Mouse (Mus musculus): ENCODE measurements around the gene Eif2ak3. TPM values are rescaled to one million over a fixed set of nuclear protein-coding genes. Genes with fewer than 3 reads are reported as not detected.
A peak's percentile ranks its signal among the peaks of the same experiment; 100 is the strongest.

Eif2ak3 gene
- polyA plus RNA-seq, 1 experiment from 2014 or later, result 9.6 TPM

DNA sequence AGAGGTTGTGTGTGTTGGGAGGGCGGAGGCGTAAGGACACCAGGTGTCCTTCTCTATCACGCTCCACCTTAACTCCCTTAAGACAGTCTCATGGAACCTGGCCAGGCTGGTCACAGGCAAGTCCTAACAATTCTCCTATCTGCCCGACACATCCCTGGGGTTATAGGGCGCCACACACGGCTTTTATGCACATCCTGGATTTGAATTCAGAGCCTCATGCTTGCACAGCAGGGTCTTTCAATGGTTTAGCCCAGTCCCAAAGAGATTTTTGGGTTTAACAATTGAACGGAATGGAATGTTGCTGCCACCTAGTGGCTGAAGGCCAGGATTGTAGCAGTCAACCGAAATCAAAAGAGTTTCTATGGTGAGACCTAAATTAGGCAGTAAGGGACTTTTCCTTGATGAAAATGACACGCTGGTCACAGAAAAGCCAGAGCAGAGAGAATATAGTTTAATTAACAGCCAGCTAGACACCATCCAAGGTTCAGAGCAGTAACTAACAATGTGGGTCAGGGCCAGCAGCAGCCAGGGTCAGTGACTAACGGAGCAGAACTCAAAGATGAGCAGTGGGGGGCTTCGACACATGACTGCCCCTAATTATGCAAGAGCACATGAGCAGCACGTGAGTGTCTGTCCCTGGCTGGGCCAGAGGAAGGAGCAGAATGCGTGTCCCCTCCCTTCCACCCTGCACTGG is 38.3 kb upstream of the Eif2ak3 start:
- H3K4me1 ChIP-seq (replicated peaks; ENCODE audit: control insufficient read depth, insufficient read depth, low read length), result no peaks in the 10 kb centered on the region
- H3K27ac ChIP-seq (ENCODE audit: low read depth, low read length), result no peak overlapping the region
- TF ChIP-seq CTCF (IDR thresholded peaks at IDR 0.05; ENCODE audit: low read depth), result peak; percentile 87
- peak overlapping the region; percentile 2; the same call in 1 of the 2 replicates for H3K4me3 ChIP-seq (ENCODE audit: low read depth, low read length)
- ATAC-seq, result peak; percentile 68
- 17% methylated on average over 13 of the region's 13 CpGs for WGBS
- H3K27me3 ChIP-seq (replicated peaks; ENCODE audit: control insufficient read depth, insufficient read depth, low read length), result no peaks in the 10 kb centered on the region; the same call in 1 of the 2 replicates
- H3K4me2 ChIP-seq (replicated peaks; ENCODE audit: low read depth), result peak overlapping the region; percentile 51
- no peaks in the 10 kb centered on the region for H3K36me3 ChIP-seq (ENCODE audit: control insufficient read depth, insufficient read depth)
- H3K9me3 ChIP-seq (ENCODE audit: control insufficient read depth), result no peaks in the 10 kb centered on the region
- no peak overlapping the region for H3K9ac ChIP-seq (ENCODE audit: low read depth, low read length)

DNA sequence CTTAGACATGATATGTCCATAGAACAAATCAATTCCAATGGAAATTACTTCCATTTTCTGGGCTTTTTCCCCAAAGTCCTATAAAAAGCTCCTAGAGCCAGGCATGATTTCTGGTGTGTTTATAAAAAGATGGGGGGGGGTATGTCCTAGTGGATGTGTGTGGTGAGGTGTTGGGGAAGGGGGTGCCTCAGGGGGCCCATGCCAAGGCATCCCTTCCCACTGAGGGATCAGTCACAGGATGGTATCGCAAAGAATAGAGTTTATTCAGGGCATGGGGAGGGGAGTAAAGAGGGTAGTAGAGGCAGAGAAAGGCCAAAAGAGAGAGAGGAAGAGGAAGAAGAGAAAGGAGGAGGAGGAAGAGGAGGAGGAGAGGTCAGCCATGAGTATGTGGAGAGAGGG is 37.8 kb upstream of the Eif2ak3 start:
- H3K4me1 ChIP-seq (replicated peaks; ENCODE audit: control insufficient read depth, insufficient read depth, low read length), result no peaks in the 10 kb centered on the region
- H3K9ac ChIP-seq (ENCODE audit: low read depth, low read length), result no peak overlapping the region
- no peaks in the 10 kb centered on the region for H3K36me3 ChIP-seq (ENCODE audit: control insufficient read depth, insufficient read depth)
- no peak overlapping the region for H3K4me3 ChIP-seq (ENCODE audit: low read depth, low read length)
- no peaks in the 10 kb centered on the region for H3K9me3 ChIP-seq (ENCODE audit: control insufficient read depth)
- H3K27ac ChIP-seq (ENCODE audit: low read depth, low read length), result no peak overlapping the region
- TF ChIP-seq CTCF (IDR thresholded peaks at IDR 0.05; ENCODE audit: low read depth), result no peak
- no peaks in the 10 kb centered on the region; the same call in 1 of the 2 replicates for H3K27me3 ChIP-seq (replicated peaks; ENCODE audit: control insufficient read depth, insufficient read depth, low read length)
- WGBS, result 71% methylated on average over 1 of the region's 1 CpGs
- ATAC-seq, result no peak
- no peak overlapping the region for H3K4me2 ChIP-seq (replicated peaks; ENCODE audit: low read depth)

DNA sequence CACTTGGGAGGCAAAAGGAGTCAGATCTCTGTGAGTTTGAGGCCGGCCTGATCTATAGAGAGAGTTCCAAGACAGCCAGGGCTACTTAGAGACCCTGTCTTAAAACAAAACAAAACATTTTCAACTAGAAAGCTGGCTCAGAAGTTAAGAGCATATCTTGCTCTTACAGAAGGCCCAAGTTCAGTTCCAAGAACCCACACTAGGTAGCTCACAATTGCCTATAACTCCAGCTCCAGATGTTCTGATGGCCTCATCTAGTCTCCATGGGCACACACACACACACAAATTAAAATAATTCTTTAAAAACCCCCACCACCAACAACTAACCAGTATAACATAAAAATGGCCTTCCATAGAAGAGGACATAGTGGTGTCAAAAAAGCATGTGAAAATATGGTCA is 33.8 kb upstream of the Eif2ak3 start:
- no peak overlapping the region for H3K27ac ChIP-seq (ENCODE audit: low read depth, low read length)
- H3K4me3 ChIP-seq (ENCODE audit: low read depth, low read length), result no peak overlapping the region
- no peaks in the 10 kb centered on the region for H3K36me3 ChIP-seq (ENCODE audit: control insufficient read depth, insufficient read depth)
- H3K4me2 ChIP-seq (replicated peaks; ENCODE audit: low read depth), result no peak overlapping the region
- no peaks in the 10 kb centered on the region for H3K4me1 ChIP-seq (replicated peaks; ENCODE audit: control insufficient read depth, insufficient read depth, low read length)
- H3K9me3 ChIP-seq (ENCODE audit: control insufficient read depth), result no peaks in the 10 kb centered on the region
- TF ChIP-seq CTCF (IDR thresholded peaks at IDR 0.05; ENCODE audit: low read depth), result no peak
- no peak overlapping the region for H3K9ac ChIP-seq (ENCODE audit: low read depth, low read length)
- 82% methylated on average over 1 of the region's 1 CpGs for WGBS
- no peaks in the 10 kb centered on the region for H3K27me3 ChIP-seq (replicated peaks; ENCODE audit: control insufficient read depth, insufficient read depth, low read length)
- ATAC-seq, result no peak

- ATAC-seq, result no peak
- no peak overlapping the region for H3K27ac ChIP-seq (ENCODE audit: low read depth, low read length)
- no peak overlapping the region for H3K4me3 ChIP-seq (ENCODE audit: low read depth, low read length)
- H3K9me3 ChIP-seq (ENCODE audit: control insufficient read depth), result no peaks in the 10 kb centered on the region
- 18% methylated on average over 6 of the region's 6 CpGs for WGBS
- no peaks in the 10 kb centered on the region for H3K4me1 ChIP-seq (replicated peaks; ENCODE audit: control insufficient read depth, insufficient read depth, low read length)
- TF ChIP-seq CTCF (IDR thresholded peaks at IDR 0.05; ENCODE audit: low read depth), result peak; percentile 90
- H3K27me3 ChIP-seq (replicated peaks; ENCODE audit: control insufficient read depth, insufficient read depth, low read length), result no peaks in the 10 kb centered on the region
- no peak overlapping the region for H3K4me2 ChIP-seq (replicated peaks; ENCODE audit: low read depth)
- H3K9ac ChIP-seq (ENCODE audit: low read depth, low read length), result no peak overlapping the region
- H3K36me3 ChIP-seq (ENCODE audit: control insufficient read depth, insufficient read depth), result no peaks in the 10 kb centered on the region
Observed at GRCm38 (mm10) chr6:70811557-70812525, 32.5 kb upstream of the Eif2ak3 start.

DNA sequence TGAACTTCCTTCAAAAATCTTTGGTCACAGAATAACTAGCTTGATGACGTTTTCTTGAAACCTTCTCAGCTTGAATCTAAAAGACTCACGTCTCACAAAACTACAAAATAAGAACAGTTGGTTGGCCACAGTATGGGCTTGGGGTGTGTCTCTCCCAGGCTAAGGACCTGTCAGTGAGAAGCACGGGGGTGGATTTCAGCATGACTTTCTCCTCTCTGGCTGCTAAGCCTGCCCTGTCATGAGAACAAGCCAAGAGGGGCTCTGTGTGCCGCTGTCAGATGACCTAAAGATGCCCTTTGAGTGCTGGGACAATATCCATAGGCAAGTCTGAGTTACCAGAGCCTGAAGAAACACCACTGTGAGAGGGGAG is 31.8 kb upstream of the Eif2ak3 start:
- Histone ChIP-seq H3K9ac (ENCODE audit: low read depth, low read length) (no peak overlapping the region), H3K4me3 (ENCODE audit: low read depth, low read length) (no peak overlapping the region), H3K4me2 (replicated peaks; ENCODE audit: low read depth) (no peak overlapping the region), H3K27me3 (replicated peaks; ENCODE audit: control insufficient read depth, insufficient read depth, low read length) (no peaks in the 10 kb centered on the region), H3K36me3 (ENCODE audit: control insufficient read depth, insufficient read depth) (no peaks in the 10 kb centered on the region), H3K9me3 (ENCODE audit: control insufficient read depth) (no peaks in the 10 kb centered on the region), H3K4me1 (replicated peaks; ENCODE audit: control insufficient read depth, insufficient read depth, low read length) (no peaks in the 10 kb centered on the region), H3K27ac (ENCODE audit: low read depth, low read length) (no peak overlapping the region)
- WGBS, result 37% methylated on average over 4 of the region's 4 CpGs
- no peak for TF ChIP-seq CTCF (IDR thresholded peaks at IDR 0.05; ENCODE audit: low read depth)
- ATAC-seq, result no peak

DNA sequence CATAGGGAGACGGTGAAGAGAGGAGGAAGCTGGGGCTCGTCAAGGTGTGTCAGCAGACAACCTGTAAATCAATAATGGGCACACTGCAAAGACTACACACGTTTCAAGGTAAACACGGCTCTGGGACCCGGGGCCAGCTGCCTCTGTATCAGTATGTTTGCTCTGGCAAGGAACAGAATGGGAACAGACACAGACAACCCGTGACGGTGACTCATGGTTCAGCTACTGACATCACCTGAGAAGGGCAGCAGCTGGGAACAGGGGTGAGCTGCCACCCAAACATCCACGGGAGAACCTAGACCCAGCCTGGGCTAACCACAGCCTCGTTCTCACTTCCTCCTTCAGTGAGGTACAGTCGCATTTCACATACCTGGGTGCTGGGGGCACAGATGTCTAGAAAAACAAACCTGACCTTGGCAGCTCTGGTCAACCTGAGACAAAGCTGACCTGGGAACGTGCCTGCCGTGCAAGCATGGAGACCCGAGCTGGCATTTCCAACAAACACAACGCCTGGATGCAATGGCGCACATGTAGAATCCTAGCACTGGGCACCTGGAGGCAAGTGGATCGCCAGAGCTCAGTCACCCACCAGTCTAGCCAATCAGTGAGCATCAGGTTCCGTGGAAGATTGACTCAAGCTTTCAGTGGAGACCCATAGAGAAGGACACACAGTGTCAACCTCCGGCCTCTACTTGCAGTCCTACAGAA is 30.2 kb upstream of the Eif2ak3 start:
- WGBS, result 47% methylated on average over 18 of the region's 18 CpGs
- no peak for TF ChIP-seq CTCF (IDR thresholded peaks at IDR 0.05; ENCODE audit: low read depth)
- Histone ChIP-seq H3K27ac (ENCODE audit: low read depth, low read length) (peak overlapping the region; percentile 89), H3K9ac (ENCODE audit: low read depth, low read length) (peak overlapping the region; percentile 22; the same call in 1 of the 2 replicates), H3K9me3 (ENCODE audit: control insufficient read depth) (no peaks in the 10 kb centered on the region), H3K27me3 (replicated peaks; ENCODE audit: control insufficient read depth, insufficient read depth, low read length) (no peaks in the 10 kb centered on the region), H3K4me2 (replicated peaks; ENCODE audit: low read depth) (peak overlapping the region; percentile 25), H3K4me1 (replicated peaks; ENCODE audit: control insufficient read depth, insufficient read depth, low read length) (no peaks in the 10 kb centered on the region), H3K4me3 (ENCODE audit: low read depth, low read length) (no peak overlapping the region), H3K36me3 (ENCODE audit: control insufficient read depth, insufficient read depth) (no peaks in the 10 kb centered on the region)
- ATAC-seq, result peak; percentile 90

Data from intestine, postnatal 0 days (tissue).